Mouse (Mus musculus): Measurements from ENCODE around the gene Gm3047. TPM values are rescaled to one million over a fixed set of nuclear protein-coding genes. Genes with fewer than 3 reads are reported as not detected.
"Not testable (repeated sequence)": the region's sequence is repeated elsewhere in the genome, so short reads cannot be mapped to it uniquely, and the experiment has no call there.

Gene Gm3047
- not detected for total RNA-seq (2021)
- long read RNA-seq, experiment 1 = 0 reads
- long read RNA-seq, experiment 2 = 0 reads

- not testable (repeated sequence) for DNase-seq
Measured at GRCm38 (mm10) chr14:4555105-4555504, at the start of gene Gm3047. Gene Gm3047 (plus strand): TSS chr14:4555405.

Other genes starting within 250 kb of the Gm3047 start
- not detected for gene Gm3149, start 238.1 kb upstream of the Gm3047 start, total RNA-seq (2021)
- gene 2610042L04Rik, start 220.6 kb upstream of the Gm3047 start, total RNA-seq (2021) = under 1 TPM; 0.19 to 0.79 TPM
- not detected for gene Gm3159, start 157.9 kb upstream of the Gm3047 start, total RNA-seq (2021)
- 1 to 10 TPM in 1 of 2 experiments, under 1 TPM in 1; 0.52 to 1.3 TPM for gene Gm3164, start 140.0 kb upstream of the Gm3047 start, total RNA-seq (2021)
- gene Gm3173, start 124.4 kb upstream of the Gm3047 start, total RNA-seq (2021) = not detected
- gene Gm3182, start 73.7 kb upstream of the Gm3047 start, total RNA-seq (2021) = not detected
- gene Gm8159, start 76.9 kb downstream of the Gm3047 start, total RNA-seq (2021) = not detected
- not detected for gene Gm3239, start 108.8 kb downstream of the Gm3047 start, total RNA-seq (2021)
- gene Gm7876, start 153.8 kb downstream of the Gm3047 start, total RNA-seq (2021) = under 1 TPM in 1 of 2 experiments, not detected in 1; 0.14 TPM
- under 1 TPM; 0.50 to 0.54 TPM for gene Gm3252, start 171.4 kb downstream of the Gm3047 start, total RNA-seq (2021)
- gene Gm9602, start 220.9 kb downstream of the Gm3047 start, total RNA-seq (2021) = not detected